Mouse (Mus musculus) lung, adult 2 months (tissue): Measurements from ENCODE around the gene Gstk1. TPM values are rescaled to one million over a fixed set of nuclear protein-coding genes. Genes with fewer than 3 reads are reported as not detected.

Experiments used
- DNase-seq: peaks from one replicate; pipeline ENCODE4 v3.0.0; 2022
- H3K4me1 ChIP-seq: fragments of 200-500 bp; 2 replicates; pipeline ENCODE4 v1.6.1; 2011; ENCODE audit warnings: low read length; ENCODE audit not compliant: control insufficient read depth, insufficient read depth
- H3K4me3 ChIP-seq: fragments of 200-500 bp; replicated peaks from 2 replicates; pipeline ENCODE3; 2011; ENCODE audit warnings: low read depth, mild to moderate bottlenecking, control low read depth, low read length; ENCODE audit errors: extremely low read depth
- CTCF ChIP-seq: fragments of 200-500 bp; IDR thresholded peaks from 2 replicates; pipeline ENCODE4 v1.5.1; 2011; ENCODE audit warnings: mild to moderate bottlenecking, low read length, control low read depth; ENCODE audit not compliant: insufficient read depth
- POLR2A ChIP-seq: fragments of 200-500 bp; IDR thresholded peaks from 2 replicates; pipeline ENCODE4 v1.6.1; 2011; ENCODE audit warnings: low read depth, mild to moderate bottlenecking, control low read depth, low read length, borderline replicate concordance; ENCODE audit errors: extremely low read depth
- WGBS: fragments of 180-500 bp; shearing (Covaris S2); methylation state at CpG from one replicate; pipeline ENCODE4 v1.1.7; 2018; 5-methylcytosine and 5-hydroxymethylcytosine counted together
- polyA plus RNA-seq: library from polyadenylated mRNA; depleted of rRNA; stranded (reverse); fragments of >200 nt; gene quantifications from 2 replicates; pipeline ENCODE4 v1.2.3, GENCODE M21; 2012; rRNA removed

The Gstk1 gene
- polyA plus RNA-seq = 39.4 and 47.4 TPM in 2 replicates

GRCm38 (mm10) chr6:42245711-42246353 lies at the start of gene Gstk1:
Gstk1 (plus strand) TSS chr6:42245935.
- 2% methylated on average over 28 of the region's 28 CpGs for WGBS
- peak within 1 kb of the TSS; percentile 67 for H3K4me3 ChIP-seq
- TF ChIP-seq POLR2A (peak; percentile 83; the same call in 1 of the 2 replicates), CTCF (no peak)
- peak; percentile 81 for DNase-seq
- H3K4me1 ChIP-seq = 0 out of 2 replicates have a peak, but pooled peaks cover 3% of the 10 kb centered on the region

DNA sequence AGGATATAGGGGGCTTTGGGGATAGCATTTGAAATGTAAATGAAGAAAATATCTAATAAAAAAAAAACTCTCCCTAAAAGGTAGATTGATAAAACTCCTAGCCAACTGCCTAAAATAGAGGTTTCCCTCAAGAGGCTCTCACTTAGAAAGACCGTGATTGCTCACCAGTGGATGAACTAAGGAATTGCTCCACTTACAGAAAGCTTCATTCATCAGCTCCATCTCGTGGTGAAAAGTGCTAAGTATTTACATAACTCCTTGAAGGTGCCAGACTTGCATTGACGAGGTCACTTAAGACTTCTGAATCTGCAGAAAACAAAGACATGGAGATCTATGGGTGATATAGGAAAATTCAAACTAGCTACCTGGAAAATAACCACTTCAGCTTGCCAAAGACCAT lies 48.0 kb upstream of the Gstk1 start:
- TF ChIP-seq CTCF = no peak
- no peak for TF ChIP-seq POLR2A
- H3K4me3 ChIP-seq = no peak overlapping the region
- WGBS = 16% methylated on average over 3 of the region's 3 CpGs
- no peak for DNase-seq
- H3K4me1 ChIP-seq = no peaks in the 10 kb centered on the region

- DNase-seq = no peak
- H3K4me1 ChIP-seq = no peaks in the 10 kb centered on the region
- 66% methylated on average over 1 of the region's 1 CpGs for WGBS
- H3K4me3 ChIP-seq = no peak overlapping the region
- TF ChIP-seq POLR2A (no peak), CTCF (no peak)
Measured at GRCm38 (mm10) chr6:42199498-42199897, 46.2 kb upstream of the Gstk1 start.

DNA sequence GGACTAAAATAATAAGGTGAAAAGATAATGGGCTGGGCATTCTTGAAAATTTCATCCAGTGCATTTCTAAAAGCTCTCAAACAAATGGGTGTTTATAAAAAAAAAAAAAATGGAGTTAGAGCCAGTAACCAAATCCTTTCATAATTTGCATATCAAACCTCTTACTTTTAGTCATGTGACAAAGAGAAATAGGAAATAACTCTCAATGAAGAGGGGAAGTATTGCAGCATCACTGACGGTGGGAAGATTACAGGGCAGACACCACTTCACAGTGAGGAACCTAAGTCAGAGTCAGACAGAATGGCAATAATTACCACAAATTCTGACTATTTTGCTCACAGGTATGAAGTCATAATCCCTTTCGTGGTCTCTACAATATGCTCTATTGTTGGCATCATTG lies 30.7 kb upstream of the Gstk1 start, which contains the start of gene Tas2r144:
Gene Tas2r144 (plus strand): TSS at position 301 of the 400 bp plus-strand sequence.
- WGBS = 74% methylated on average over 2 of the region's 2 CpGs
- H3K4me3 ChIP-seq = no peak within 1 kb of the TSS
- H3K4me1 ChIP-seq = no peaks in the 10 kb centered on the region
- no peak for DNase-seq
- TF ChIP-seq CTCF (no peak), POLR2A (no peak)

DNA sequence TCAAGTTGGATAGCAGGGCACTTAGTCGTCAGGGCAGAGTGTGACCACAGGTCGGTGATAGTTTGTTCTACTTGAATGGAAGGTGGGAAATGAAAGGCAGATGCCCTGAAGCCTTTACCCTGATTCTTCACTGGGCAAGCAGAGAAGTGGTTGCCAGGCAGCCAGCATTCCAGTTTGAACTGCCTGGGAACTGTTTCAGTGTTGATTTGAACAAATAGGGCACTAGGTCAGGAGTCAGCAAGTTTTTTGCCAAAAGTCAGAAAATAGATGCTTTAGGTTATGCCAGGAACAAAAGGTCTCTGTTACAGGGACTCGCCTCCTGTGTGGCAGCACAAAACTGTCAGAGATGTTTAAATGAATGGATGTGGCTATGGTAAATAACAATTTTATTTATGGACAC lies 23.4 kb upstream of the Gstk1 start:
- WGBS = 58% methylated on average over 3 of the region's 3 CpGs
- DNase-seq = no peak
- Histone ChIP-seq H3K4me3 (no peak overlapping the region), H3K4me1 (no peaks in the 10 kb centered on the region)
- TF ChIP-seq CTCF = no peak
- TF ChIP-seq POLR2A = no peak

DNA sequence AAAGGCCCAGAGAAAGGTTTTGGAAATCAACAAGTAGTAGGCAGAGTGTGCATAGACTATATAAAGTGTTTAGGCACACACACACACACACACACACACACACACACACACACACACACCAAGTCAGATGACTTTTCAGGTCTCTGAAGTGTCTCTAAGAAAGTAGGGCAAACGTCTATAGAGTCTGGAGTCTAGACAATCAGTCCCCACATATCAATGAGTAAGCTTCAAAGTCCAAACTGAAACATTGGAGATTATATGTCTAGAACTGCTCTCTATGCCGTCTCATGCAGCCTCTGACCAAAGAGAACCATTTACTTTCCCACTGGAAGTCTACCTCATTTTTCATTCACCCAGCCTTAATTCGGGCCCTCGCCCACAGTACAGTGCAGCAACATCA lies 20.7 kb upstream of the Gstk1 start:
- DNase-seq = no peak
- 70% methylated on average over 4 of the region's 4 CpGs for WGBS
- Histone ChIP-seq H3K4me1 (no peaks in the 10 kb centered on the region), H3K4me3 (no peak overlapping the region)
- TF ChIP-seq POLR2A = no peak
- TF ChIP-seq CTCF = no peak

GRCm38 (mm10) chr6:42227240-42228101 lies 18.3 kb upstream of the Gstk1 start:
- WGBS = 27% methylated on average over 17 of the region's 17 CpGs
- Histone ChIP-seq H3K4me3 (no peak overlapping the region), H3K4me1 (no peaks in the 10 kb centered on the region)
- TF ChIP-seq CTCF = peak; percentile 51; the same call in 1 of the 2 replicates
- no peak for TF ChIP-seq POLR2A
- peak; percentile 57 for DNase-seq

DNA sequence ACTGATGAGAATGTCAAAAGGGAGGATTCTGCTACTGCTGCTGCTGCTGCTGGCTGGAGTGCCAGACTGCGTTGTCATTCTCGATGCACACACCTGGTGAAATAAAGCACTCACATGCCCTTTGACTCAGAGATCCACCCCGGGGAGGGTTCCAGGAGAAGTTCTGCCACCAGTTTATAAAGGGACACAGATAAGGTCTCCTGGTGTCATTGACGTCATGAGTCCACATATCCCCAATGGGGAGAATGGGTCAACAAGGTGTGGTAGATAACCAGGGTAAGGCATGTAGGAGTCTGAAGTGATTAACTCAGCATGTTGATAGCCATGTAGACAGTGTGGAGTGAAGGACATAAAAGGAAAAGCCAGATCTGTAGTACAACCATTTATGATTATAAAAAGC lies 16.1 kb upstream of the Gstk1 start:
- 61% methylated on average over 4 of the region's 4 CpGs for WGBS
- no peak for DNase-seq
- TF ChIP-seq POLR2A (no peak), CTCF (no peak)
- Histone ChIP-seq H3K4me1 (no peaks in the 10 kb centered on the region), H3K4me3 (no peak overlapping the region)

GRCm38 (mm10) chr6:42231191-42231590 lies 14.5 kb upstream of the Gstk1 start:
- Histone ChIP-seq H3K4me3 (no peak overlapping the region), H3K4me1 (no peaks in the 10 kb centered on the region)
- TF ChIP-seq CTCF (no peak), POLR2A (no peak)
- no peak for DNase-seq
- WGBS = 77% methylated on average over 3 of the region's 3 CpGs
